Mouse (Mus musculus) neutrophil, adult 5-6 weeks (primary cell): ENCODE results near the gene Tecpr2. TPM values are rescaled to one million over a fixed set of nuclear protein-coding genes. Genes with fewer than 3 reads are reported as not detected.

Experiments used
- ATAC-seq: fragments of 151-379, 151-347 bp; 2 replicates; pipeline ENCODE4 v1.8.0; 2017; ENCODE audit warnings: mild to moderate bottlenecking, moderate TSS enrichment; ENCODE audit not compliant: insufficient number of reproducible peaks, poor library complexity, low FRiP score, severe bottlenecking; ENCODE audit errors: extremely low read depth
- total RNA-seq: library from RNA; stranded (forward); fragments of 200-1000 nt; gene quantifications from 2 replicates; pipeline ENCODE4 v1.2.3, GENCODE M21; 2017

Tecpr2 gene
- total RNA-seq, 1 experiment from 2014 or later, result 4.9 TPM

DNA sequence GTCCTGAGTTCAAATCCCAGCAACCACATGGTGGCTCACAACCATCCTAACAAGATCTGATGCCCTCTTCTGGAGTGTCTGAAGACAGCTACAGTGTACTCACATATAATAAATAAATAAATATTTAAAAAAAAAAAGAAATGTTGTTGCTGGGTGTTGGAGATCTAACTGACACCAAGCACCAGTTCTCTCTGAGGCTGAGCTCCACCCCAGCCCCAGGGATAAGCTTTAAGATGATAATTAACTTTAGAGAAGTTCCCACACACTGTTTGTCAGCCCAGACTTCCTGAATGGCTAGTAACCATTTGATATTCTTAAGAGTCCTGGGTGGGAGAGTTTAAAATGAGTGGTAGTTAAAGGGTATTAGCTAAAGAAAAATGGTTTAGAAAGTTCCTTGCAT lies 28.8 kb upstream of the Tecpr2 start:
- ATAC-seq, result no peak

DNA sequence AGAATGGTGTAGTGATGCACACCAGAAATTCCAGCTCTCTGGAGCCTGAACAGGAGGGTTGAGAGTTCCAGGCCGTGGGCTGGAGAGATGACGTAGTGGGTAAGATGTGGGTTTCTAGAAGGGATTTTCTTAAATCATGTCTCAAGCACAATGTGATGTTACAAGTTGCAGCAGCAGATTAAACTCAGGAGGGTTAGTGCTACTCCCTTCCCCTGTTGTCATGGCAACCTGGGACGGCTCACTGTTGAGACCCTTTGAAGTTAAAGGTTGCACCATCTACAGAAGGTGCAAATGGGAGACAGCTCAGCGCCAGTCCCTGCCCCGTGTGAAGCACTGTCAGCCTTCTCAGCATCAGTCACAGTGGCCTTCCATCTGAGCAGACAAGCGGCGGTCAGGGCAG lies 27.8 kb upstream of the Tecpr2 start:
- ATAC-seq, result no peak

DNA sequence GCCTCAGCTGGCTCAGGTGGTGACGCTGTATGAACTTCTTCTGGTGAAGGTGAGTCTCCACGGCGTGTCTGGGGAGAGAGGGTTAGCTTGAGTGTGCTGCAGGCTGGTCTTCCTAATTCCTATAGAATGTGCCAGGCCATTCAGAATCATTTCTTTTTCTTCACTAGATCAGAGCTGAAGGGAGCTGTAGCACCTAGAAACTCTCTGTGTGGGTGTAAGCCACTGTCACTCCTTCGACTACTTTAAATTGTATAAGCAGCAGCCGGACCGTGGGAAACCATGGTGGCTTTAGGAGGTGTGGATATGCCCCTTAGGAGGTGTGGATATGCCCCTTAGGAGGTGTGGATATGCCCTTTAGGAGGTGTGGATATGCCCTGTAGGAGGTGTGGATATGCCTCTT lies 25.1 kb upstream of the Tecpr2 start:
- no peak for ATAC-seq

DNA sequence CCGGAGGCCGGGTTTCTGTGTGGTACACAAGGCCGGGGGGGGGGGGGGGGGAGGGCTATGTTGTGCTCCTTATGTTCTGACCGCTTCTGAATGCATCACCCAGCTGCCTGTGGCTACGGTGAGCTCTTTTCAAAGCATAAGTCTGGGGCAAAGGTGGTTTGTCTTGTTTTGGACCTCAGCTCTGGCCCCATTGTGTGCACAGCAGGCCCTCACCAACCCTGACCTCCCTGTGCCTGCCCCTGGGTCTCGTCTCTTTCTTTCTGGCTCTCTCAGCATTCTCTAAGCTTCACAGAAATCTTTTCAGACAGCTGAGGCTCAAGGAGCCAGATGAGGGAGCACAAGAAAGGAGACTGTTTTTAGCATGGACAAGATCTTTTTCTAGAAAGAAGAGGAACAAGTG lies 23.5 kb upstream of the Tecpr2 start:
- ATAC-seq, result no peak

DNA sequence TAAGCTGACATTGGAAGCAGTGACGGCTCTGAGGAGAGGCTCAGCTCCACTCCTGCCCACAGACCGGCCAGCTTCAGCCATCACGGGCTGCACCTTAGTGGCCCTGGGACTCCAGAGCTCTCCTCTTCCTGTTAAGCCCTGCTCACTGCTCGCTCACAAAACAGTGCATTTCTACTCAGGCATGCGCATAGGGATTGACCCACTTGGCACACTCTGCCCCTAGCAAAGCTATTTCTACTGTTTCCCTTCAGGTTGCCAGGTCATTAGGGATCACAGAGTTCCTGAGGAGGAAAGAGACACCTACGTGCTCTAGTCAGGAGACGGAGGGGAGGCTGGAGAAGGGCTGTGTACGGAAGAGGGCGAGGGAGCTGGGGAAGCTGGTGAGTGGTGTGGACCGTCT lies 23.1 kb upstream of the Tecpr2 start:
- no peak for ATAC-seq

DNA sequence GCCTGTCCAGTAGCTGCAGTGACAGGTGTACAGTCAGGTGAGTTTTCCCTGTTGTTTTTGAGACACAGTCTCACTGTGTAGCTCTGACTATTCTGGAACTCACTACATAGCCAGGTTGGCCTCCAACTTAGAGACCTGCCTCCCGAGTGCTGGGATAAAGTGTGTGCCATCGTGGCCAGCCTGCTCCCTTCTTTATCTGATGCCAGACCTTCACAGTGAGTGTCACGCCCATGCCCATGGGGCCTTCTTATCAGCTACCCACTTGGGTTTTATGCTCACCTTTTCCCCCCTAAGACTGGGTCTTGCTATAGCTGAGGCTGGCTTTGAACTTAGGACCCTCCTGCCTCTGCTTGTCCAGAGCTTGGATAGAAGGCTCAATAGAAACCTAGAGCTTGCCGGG lies 19.0 kb upstream of the Tecpr2 start:
- no peak for ATAC-seq

DNA sequence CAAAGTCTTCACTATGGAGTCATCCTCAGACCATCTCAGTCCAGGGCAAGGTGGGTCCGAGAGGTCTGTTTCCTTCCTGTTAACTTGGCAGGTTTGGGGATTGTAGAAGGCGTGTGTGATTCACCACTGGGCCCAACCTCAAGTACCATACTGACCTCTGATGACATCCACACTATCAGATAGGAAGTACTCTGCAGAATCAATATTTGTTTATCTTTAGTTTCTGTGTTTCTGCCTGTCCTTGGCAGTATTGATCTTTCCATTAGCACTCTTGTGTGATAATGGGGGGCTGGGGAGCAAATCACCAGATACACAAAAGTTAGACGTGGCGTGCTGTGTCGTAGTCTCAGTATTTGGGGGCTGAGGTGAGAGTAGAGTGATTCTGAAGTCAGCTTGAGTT lies 17.8 kb upstream of the Tecpr2 start:
- ATAC-seq, result no peak

DNA sequence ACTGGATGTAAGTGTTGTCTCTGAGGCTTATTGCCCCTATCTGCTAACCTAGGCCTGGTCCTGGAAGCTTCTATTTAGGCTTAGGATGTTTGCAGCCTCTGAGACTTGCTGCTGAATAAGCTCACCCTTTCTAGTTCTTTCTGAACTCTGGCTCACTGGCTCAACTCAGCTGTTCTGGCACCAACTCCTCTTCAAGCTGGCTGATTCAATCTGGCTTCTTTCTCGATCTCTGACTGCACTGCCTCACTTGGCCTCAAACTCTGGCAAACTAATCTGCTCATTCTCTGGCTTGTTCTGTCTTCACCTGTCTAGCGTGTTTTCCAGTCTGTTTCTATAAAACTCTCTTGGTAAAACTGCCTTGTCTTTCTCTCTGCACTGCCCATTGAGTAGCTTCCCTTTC lies 13.7 kb upstream of the Tecpr2 start:
- ATAC-seq, result no peak

DNA sequence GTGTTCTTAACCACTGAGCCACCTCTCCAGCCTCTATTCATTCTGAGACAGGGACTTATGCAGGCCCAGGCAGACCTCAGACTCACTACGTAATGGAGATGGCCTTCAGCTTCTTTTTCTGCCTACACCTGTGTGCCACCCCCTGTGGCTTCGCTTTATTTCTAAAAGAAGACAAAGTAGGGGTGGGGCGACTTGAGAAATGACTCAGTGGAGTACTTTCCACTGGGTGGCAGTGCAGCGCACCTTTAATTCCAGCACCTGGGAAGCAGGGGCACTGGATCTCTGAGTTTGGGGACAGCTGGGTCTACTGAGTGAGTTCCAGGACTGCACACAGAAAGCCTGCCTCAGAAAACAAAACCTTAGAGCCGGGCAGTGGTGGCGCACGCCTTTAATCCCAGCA lies 6.8 kb upstream of the Tecpr2 start:
- ATAC-seq, result no peak

DNA sequence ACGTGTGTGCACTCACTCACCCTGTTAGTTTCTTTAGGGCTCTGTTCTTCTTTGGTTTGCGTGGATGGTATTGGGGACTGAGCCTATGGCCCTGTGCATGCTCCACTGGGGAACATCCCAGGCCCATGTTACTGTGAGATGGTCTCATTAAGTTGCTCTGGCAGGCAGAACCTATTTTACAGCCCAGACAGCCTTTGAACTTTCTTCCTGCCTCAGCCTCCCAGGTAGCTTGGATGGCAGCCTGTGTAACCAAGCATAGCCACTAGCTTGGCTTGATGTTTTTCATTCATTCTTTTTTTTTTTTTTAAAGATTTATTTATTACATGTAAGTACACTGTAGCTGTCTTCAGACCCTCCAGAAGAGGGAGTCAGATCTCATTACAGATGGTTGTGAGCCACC lies 3.8 kb upstream of the Tecpr2 start:
- no peak for ATAC-seq

DNA sequence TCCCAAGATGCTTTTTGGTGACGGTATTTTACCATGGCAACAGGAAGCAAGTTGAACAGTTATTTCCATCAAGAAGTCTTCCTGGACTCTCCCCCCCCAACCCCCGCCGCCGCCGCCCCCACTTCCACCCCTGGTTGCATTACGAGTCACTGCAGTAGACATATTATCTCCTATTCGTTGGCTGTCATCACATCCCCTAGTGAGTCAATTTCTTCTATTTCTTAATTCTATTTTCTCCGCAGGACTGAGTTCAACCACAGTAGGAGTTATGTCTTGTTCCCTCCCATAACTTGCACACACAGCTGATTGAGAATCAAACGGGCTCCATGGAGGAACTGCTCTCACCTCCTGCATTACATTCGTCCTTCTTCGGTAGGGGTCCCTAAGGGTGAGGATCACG lies 958 bp upstream of the Tecpr2 start:
- ATAC-seq, result no peak

DNA sequence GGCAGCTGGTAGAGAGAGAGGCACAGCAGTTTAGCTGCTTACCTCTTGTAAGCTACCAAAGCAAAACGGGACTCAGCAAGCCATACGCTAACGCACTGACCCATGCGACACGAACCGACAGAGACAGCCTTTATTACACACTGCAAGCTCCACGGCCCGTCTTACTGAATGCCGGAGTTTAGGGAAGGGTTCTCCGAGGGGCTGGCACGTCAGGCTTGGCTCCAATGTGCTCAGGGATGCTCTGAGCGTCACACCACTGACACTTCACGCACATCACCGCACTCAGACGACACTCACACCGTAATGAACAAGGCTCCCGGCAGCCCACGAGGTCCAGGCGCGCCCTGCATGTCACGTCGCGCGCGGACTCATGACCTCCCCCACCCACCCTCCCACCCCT lies 458 bp upstream of the Tecpr2 start:
- ATAC-seq, result peak; percentile 14; the same call in 1 of the 2 replicates

DNA sequence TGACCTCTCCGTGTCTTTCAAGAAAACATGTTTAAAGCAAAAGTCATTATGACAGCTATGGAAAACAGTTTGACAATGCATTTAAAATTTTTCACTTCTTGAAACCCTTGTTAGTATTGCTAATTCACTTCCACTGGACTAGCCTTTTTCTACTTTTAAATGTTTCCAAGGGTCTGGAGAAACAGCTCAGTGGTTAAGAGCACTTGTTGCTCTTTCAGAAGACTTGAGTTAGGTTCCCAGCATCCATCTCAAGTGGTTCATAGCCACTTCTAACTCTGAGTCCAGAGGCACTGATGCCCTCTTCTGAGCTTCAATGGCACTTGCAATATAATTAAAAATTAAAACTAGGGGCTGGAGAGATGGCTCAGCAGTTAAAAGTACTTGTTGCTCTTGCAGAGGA lies 2.8 kb downstream of the Tecpr2 start:
- no peak for ATAC-seq

DNA sequence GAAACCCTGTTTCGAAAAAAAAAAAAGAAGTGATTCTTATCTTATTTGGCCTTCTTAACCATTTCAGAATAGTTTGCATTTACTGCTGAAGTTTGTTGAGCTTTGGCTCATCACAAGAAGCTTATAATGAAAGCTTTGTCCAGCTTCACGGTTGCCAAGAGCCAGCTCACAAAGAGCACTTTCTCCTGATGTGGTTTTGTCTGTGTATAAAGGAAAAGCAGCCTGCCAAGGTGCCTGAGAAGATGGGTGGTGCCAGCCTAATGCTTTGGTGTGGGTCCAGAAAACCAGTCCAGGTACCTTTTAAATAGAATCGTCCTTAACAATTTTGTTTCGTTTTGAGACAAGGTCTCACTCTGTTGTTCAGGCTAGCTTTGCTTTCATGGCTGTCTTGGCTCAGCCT lies 13.0 kb downstream of the Tecpr2 start:
- no peak for ATAC-seq

DNA sequence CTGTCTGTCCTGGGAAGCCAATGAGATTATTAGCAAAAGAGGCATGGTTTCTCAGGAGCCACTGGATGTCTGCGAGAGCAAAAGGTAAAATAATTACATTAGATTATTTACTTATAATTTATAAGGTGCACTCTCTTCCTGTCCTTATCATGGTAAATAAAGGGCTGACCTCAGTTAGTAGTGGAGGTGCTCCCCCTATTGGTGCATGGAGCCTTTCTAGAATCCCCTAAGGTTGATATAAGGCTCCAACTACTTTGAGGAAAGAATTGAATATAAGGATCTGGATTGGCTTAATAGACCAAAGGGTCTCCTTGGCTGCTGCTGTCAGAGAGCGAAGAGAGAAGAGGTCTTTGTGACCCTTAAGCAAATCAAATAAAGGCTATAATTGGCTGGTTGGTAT lies 14.5 kb downstream of the Tecpr2 start:
- no peak for ATAC-seq

DNA sequence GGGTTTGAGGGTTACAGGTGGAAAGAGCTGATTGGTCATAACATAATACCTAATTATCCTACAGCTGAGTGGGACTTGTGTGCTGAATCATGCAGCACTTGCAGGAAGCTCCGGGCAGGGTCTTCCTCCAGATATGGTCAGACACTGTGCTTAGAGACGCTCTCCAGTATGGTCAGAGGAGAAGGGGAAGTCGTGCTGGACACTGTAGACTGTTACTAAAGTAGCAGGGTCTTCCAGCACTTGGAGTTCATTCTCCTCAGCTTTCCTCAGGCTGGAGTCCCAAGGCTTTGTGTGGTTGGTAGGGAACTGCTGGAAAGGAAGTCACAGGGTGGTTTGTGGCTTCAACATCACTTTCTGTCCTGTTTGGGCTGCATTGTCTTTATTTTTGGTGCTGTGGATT lies 18.8 kb downstream of the Tecpr2 start:
- no peak for ATAC-seq

DNA sequence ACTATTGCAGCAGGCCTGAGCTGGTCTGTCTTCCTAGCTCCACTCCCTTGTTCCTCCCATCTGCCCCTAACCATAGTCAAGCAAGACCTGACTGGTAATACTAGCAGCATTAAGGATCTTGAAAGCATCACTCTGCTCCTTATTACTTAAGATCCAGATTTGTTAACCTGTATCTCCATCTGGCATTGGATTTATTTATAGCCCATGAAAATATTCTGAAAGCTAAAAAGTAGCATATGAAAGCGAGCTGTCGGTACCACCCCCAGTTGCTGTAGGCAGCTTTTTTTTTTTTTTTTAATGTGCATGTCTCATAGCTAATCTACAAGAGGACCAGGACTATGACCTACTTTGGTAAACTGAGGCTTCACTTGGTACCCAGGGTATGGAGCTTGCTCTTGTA lies 20.9 kb downstream of the Tecpr2 start:
- ATAC-seq, result no peak

DNA sequence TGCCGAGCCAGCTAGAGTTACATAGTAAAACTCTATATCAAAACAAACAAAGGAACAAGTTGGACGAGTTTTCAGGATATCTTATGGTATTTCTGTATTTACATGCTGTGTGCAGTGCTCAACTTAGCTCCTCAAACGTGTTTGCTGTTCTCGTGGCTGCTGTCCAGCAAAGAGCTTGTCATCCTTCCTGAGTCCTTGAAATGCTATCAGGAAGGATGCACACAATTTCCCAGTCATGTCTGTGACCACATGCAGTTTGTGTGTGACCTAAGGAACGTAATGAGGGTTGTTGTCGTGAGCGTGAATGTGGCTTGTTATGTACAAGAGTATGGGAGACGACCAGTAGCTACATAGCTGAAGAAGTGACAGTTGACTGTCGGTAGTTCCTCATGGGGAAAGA lies 26.7 kb downstream of the Tecpr2 start:
- ATAC-seq, result no peak

DNA sequence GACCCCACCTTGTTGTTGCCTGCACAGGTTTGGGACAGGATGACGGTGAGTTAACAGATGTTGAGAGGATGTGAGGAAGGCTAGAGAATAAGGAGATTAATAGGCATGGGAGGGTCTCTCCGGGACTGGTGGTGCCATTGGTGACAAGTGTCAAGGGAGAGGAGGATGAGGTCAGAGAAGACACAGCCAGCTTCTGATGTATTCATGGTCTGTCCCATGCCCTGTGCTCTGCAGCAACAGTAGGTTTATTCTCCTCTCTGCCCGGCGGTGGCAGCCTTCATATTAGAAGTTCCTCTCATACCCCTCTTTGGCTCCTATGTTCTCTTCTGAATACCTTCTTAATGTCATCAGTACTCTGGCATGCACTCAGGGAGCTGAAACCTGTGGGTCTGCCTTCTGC lies 31.2 kb downstream of the Tecpr2 start:
- no peak for ATAC-seq

DNA sequence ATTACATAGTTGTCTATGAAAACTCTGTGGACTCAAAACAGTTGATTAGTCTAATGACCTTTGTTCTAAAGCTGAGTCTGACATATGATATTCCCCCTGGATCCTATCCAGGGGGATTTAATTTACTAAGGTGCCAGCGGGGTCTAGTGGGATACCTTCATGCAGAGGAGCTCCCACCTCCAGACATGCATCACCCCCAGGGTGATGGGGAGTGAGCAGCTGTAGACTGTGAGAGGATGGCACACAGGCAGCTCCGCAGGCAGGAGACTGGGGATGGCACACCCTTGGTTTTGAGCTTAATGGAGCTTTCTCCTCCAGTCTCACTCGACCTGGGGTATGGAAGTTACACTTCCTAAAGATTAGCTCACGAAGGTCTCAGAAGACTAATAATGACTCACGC lies 32.5 kb downstream of the Tecpr2 start:
- no peak for ATAC-seq

DNA sequence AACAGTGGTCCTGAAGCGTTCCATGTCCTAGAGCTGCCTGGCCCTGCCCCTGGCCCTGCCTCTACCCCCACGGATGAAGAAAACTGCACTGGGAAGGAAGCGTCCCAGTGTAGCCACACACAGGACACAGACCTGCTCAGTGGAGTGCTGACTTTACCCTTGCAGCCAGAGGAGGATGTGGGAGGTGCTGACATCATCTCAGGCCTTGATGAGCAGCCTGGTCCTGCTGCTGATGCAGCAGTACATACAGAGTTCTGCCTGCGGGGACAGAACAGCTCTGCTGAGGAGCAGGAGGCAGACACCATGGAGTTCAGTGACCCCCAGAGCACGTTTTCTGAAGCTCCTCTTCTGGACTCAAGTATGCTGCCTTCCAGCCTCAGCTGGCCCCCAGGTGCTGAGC lies 43.8 kb downstream of the Tecpr2 start:
- no peak for ATAC-seq

DNA sequence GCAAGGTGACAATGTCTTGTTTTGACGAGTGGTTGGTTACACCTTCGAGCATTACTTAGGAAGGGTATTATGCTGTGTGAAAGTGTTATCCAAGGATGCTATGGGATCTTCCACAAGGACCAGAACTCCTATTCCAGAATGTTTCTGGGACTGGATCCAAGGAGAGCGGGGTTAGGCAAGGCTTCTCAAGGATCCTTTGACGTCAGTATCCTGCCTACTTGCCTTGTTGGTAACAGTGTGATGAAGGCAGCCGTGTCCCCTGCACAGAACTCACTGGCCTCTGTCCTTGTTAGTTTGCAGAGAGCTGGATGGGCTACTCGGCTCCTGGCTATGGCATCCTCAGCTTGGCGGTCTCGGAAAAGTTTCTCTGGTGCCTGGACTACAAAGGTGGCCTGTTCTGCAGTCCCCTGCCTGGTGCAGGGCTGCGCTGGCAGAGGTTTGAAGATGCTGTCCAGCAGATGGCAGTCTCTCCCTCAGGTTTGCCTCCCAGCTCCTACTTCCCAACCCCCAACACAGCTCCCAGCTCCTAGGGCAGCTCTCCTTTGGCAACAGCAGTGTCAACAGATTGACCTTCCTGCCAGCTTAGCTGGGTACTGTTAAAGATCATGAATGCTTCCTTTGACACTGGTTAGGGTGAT lies 47.0 kb downstream of the Tecpr2 start:
- peak; percentile 62; the same call in 1 of the 2 replicates for ATAC-seq
